Mouse (Mus musculus) bone marrow macrophage, adult 2 months (primary cell): ENCODE results near the gene Xpnpep3. TPM values are rescaled to one million over a fixed set of nuclear protein-coding genes. Genes with fewer than 3 reads are reported as not detected.
"Not testable (repeated sequence)": the region's sequence is repeated elsewhere in the genome, so short reads cannot be mapped to it uniquely, and the experiment has no call there.

Experiments
- H3K27ac ChIP-seq: 2 replicates; pipeline ENCODE4 v1.5.1; 2012; ENCODE audit warnings: low read depth, low read length; ENCODE audit not compliant: insufficient read depth
- H3K4me1 ChIP-seq: 2 replicates; pipeline ENCODE4 v1.6.1; 2012; ENCODE audit warnings: low read length; ENCODE audit not compliant: control insufficient read depth, insufficient read depth
- H3K4me3 ChIP-seq: 2 replicates; pipeline ENCODE4 v1.5.1; 2012; ENCODE audit warnings: mild to moderate bottlenecking, low read length, moderate library complexity; ENCODE audit not compliant: insufficient read depth
- CTCF ChIP-seq: IDR thresholded peaks from 2 replicates; pipeline ENCODE4 v1.5.1; 2012; ENCODE audit warnings: low read depth, mild to moderate bottlenecking, low read length, moderate library complexity
- POLR2A ChIP-seq: IDR thresholded peaks from 2 replicates; pipeline ENCODE4 v1.6.1; 2012; ENCODE audit warnings: mild to moderate bottlenecking, low read depth, low read length, borderline replicate concordance
- polyA plus RNA-seq: library from polyadenylated mRNA; stranded (reverse); fragments of >200 nt; gene quantifications from 2 replicates; pipeline ENCODE4 v1.2.4, GENCODE M21; 2012; ENCODE audit not compliant: missing spikeins, insufficient read depth, insufficient read length

Xpnpep3 gene
- polyA plus RNA-seq, 1 experiment, result 9.8 TPM

DNA sequence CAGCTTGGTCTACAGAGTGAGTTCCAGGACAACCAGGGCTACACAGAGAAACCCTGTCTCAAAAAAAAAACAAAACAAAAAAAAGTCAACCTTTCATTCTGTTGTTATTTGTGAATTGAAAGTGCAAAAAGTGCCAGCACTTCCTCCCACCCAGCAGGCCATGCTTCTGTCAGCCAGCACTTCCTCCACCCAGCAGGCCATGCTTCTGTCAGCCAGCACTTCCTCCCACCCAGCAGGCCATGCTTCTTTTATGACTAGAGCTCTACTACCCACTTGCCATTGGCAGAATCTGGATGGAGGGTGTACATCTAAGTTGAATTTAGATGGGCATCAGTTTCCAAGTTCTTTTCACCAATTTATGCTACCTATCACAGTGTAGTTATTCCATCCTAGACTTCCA lies 6.9 kb upstream of the Xpnpep3 start:
- Histone ChIP-seq H3K4me1 (peaks cover 44% of the 10 kb centered on the region), H3K4me3 (peak overlapping the region; percentile 29; the same call in 1 of the 2 replicates), H3K27ac (peak overlapping the region; percentile 47; the same call in 1 of the 2 replicates)
- TF ChIP-seq POLR2A (no peak), CTCF (no peak)

DNA sequence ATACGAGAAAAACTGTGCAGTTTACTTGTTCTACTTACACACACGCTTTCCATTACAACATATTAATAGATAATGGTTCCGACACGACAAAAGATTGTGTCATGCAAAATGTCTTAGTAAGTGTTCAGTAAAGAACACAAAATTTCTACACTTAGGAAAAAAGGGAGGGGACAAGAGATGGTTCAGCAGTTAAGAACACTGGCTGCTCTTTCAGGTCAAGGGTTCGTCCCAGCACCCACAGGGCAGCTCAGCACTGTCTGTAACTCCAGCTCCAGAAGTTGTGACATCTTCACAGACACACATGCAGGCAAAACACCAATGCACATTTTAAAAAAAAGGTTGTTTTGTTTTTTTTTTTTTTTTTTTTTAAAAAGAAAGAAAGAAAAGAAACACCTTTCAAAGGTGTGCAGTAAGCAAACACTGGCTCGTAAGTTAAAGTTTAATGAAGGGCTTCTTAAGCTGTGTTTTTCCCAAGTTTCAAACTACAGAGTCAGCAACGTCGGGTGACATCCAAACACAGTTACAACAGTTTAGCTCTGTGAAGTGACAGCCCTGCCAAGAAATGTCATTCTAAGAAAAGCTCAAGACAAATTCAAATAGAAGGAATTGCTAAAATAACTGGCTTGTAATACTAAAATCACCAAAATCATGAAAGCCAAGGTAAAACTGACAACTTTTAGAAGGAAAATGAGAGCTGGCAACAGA lies 5.6 kb upstream of the Xpnpep3 start:
- H3K4me3 ChIP-seq, result no peak overlapping the region
- TF ChIP-seq CTCF (no peak), POLR2A (no peak)
- peaks cover 43% of the 10 kb centered on the region for H3K4me1 ChIP-seq
- no peak overlapping the region for H3K27ac ChIP-seq

DNA sequence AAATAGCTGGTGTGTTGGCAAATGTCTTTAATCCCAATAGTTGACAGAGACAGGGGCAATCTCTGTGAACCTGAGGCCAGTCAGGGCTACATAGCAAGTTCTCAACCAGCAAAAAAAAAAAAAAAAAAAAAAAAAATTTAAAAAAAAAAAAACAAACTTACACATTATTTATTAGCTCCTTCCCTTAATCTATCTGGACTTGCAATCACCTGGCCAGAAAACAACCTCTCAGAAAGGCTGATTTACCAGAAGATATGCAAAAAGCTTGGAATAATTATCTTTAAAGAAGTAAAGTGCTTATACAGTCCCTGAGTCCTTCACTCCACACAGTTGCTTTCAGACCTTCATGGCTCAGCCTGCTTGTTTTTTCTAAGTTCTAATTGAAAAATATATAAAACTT lies 1.7 kb upstream of the Xpnpep3 start:
- TF ChIP-seq CTCF, result no peak
- no peak for TF ChIP-seq POLR2A
- H3K4me3 ChIP-seq, result peak overlapping the region; percentile 97
- H3K27ac ChIP-seq, result no peak overlapping the region
- peaks cover 29% of the 10 kb centered on the region for H3K4me1 ChIP-seq

DNA sequence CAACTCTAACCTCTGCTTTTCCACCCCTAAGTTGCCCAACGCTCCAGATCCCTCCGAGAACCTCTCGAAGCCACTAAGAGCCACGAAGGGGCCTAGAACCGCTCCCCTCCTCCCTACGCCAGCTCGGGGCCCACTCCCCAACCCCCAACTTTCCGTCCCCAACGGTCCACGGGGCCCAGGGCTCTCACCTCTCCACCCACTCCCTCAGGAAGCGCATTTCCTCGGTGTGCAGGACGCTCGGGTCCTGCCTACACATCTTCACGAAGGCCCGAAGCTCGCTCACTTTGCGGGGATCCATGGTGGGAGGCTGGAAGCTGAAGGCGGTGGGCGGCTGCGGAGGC lies 671 bp upstream of the Xpnpep3 start:
- Histone ChIP-seq H3K4me3 (peak overlapping the region; percentile 97), H3K4me1 (peaks cover 21% of the 10 kb centered on the region), H3K27ac (peak overlapping the region; percentile 80)
- no peak for TF ChIP-seq POLR2A
- no peak for TF ChIP-seq CTCF

DNA sequence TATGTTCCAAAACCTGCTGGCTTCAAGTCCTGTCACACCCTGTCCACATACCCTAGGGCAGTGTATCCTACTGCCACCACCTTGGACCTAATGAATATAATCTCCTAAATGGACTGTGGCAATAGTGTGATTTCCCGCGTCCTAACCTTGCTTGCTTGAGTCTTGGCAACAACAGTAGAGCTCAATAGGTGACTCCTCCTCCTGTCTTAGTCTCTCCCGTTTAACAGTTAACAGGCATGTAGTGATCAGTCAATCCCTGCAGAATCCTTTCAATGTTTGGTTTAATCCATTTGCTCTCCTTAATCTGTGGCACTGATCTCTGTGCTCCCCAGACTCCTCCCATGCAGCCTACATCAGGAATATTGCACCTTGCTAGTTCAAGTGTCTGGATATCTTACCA lies 5.1 kb downstream of the Xpnpep3 start:
- Histone ChIP-seq H3K4me1 (peaks cover 12% of the 10 kb centered on the region), H3K4me3 (no peak overlapping the region), H3K27ac (no peak overlapping the region)
- TF ChIP-seq CTCF (no peak), POLR2A (no peak)

DNA sequence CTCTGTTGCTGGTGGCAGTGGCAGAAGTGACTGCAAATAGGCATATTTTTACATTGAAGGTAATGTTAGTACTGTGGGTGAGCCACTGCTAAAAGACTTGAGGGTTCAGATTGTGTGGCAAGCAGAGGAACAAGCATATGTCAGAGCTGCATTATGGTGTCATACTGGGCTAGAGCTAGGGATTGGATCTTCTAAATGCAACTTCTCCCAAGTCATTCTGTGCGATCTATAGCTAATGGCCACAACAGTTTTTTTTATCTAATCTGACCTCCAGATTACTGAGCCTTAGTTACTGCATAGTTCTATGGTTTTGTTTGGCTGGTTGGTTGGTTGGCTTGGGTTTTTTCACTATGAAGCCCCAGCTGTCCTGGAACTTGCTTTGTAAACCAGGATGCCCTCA lies 8.3 kb downstream of the Xpnpep3 start, which contains the start of gene Dnajb7:
TSS of gene Dnajb7 (minus strand) at position 101 of the 400 bp plus-strand sequence.
- H3K4me3 ChIP-seq, result no peak within 1 kb of the TSS
- no peak within 1 kb of the TSS for H3K27ac ChIP-seq
- TF ChIP-seq CTCF (no peak), POLR2A (no peak)

DNA sequence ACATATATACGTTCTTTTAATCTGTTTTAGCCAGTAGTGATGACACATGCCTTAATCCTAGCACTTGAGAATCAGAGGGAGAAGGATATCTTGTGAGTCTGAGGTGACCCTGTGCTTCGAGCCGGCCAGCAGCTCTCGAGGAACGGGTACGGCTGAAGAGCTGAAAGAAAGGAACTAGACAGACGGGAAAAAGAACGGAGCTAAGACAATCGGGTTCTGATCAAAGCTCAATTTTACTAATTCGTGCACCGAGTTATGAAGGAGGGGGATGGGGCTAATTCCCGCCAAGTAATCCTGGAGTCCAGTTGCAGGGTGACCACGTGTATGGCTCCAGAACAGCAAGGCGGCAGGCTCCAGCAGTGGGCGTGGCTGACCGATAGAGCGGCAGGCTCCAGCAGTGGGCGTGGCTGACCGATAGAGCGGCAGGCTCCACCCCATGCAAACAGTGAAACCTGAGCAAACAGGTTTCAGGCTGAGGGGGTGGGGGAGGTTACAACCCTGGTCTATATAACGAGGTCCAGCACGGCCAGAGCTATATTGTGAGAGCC lies 16.9 kb downstream of the Xpnpep3 start:
- H3K4me3 ChIP-seq, H3K4me1 ChIP-seq, H3K27ac ChIP-seq: not testable (repeated sequence)

More for the DNA sequence above, 8.3 kb downstream of the Xpnpep3 start, which contains the start of gene Dnajb7:
- peaks cover 6% of the 10 kb centered on the region for H3K4me1 ChIP-seq

DNA sequence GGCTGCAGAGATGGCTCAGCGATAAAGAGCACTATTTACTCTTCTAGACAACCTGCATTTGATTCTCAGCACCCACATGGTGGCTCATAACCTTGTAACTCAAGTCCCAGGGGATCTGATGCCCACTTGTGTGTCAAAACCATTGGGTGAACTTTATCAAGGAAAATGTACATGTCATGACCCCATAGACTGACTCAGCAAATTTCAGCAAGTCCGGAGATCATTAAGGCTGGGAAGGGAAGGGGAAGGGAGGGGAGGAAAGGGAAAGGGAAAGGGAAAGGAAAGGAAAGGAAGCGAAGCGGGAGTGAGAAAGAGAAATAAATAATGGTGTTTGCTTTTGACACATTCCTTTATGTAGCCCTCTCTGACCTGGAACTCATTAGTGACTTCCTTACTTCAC lies 18.1 kb downstream of the Xpnpep3 start:
- Histone ChIP-seq H3K4me3 (no peak overlapping the region), H3K4me1 (peaks cover 10% of the 10 kb centered on the region), H3K27ac (no peak overlapping the region)
- TF ChIP-seq POLR2A (no peak), CTCF (no peak)

DNA sequence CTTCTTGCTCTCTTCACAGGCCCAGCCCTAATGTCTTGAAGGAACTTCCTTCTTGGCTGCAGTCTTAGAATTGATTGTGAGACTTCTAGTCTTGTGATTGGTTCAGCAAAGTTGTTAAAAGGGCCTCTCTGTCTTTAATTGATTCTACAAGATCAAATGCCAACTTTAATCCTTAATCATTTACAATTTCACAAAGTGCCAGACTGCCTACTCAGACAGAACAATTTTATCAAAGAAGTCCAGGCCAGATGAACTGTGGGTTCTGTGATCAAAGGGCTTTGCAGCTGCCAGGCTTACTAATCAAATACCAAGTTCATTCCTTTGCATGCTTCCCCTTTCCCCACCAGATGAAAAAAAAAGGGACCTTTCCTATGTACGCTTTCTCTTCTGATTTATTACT lies 21.5 kb downstream of the Xpnpep3 start:
- Histone ChIP-seq H3K27ac (peak overlapping the region; percentile 86), H3K4me3 (no peak overlapping the region), H3K4me1 (peaks cover 10% of the 10 kb centered on the region)
- TF ChIP-seq CTCF (no peak), POLR2A (no peak)

DNA sequence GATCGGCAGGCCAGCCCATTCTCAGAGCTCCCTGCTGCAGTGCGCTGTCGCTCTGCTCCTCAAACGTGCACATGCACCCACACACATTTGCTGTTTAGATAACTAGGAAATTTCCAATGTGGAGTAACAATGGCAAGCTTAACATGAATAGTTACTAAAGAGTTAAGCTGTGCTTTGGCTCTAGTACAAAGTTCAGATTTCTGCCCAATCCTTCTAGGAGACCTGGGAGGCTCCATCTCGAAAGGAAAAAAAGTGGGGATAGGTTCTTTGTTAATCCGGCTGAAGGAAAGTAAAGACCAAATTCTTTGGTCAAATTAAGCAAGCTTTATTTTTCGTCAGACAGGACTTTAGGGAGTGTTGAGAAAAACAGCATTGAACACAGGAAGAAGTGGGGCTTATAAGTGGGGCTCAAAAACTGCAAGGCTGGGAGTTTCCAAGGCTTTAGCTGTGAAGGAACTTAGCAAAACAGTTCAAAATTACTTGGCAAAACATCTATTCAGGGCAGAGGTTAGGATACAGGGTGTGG lies 22.3 kb downstream of the Xpnpep3 start:
- H3K4me1 ChIP-seq, result peaks cover 10% of the 10 kb centered on the region
- H3K4me3 ChIP-seq, result no peak overlapping the region
- peak overlapping the region; percentile 23; the same call in 1 of the 2 replicates for H3K27ac ChIP-seq
- TF ChIP-seq CTCF, result no peak
- TF ChIP-seq POLR2A, result no peak
